34 mouse cellular contexts compared by ENCODE assay signal in the genomic region with DNA sequence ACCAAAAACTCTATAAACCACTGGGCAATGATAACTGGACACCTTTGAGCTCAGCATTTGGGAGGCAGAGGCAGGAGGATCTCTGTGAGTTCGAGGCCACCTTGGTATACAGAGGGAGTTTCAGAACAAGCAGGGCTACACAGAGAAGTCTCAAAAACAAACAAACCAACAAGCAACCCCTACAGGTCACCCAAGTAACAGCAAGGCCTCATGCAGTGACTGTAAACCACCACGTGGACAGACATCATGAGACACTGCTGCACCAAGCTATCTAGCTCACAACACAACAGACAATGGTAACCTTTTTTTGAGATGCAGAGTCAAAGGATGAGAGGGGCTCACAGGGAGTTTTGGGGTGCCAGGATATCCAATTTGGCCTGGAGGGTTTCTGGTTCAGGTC. TPM values are rescaled to one million over a fixed set of nuclear protein-coding genes. Genes with fewer than 3 reads are reported as not detected.
DNase-seq lines count a peak whose midpoint lies in the region; ATAC-seq and TF ChIP-seq lines count a peak whose summit lies in the region.
"Had no signal": no experiment of that assay in that cellular context is flagged by ENCODE, and none has a peak within 500 bp of the region (broad histone marks: within the 10 kb centered on the region; RNA-seq: fewer than 3 reads in every experiment).

No protein-coding gene starts in this region.

- no peak for TF ChIP-seq POLR2A in kidney, adult 2 months (IDR thresholded peaks at IDR 0.05; ENCODE audit: low read depth, low read length)

- WGBS in kidney, adult 2 months = 83% methylated on average over 2 of the region's 2 CpGs
- WGBS in lung, postnatal 0 days = 89% methylated on average over 2 of the region's 2 CpGs

- no peak for TF ChIP-seq EP300 in lung, postnatal 0 days (IDR thresholded peaks at IDR 0.05)

- no peak overlapping the region for H3K4me3 ChIP-seq in kidney, adult 2 months (ENCODE audit: insufficient read depth, low read depth, low read length)
- no peak overlapping the region for H3K4me3 ChIP-seq in lung, postnatal 0 days (ENCODE audit: low read depth, low read length)
- H3K4me3 ChIP-seq: embryonic facial prominence, embryonic 10.5 days; embryonic facial prominence, embryonic 15.5 days; forebrain, embryonic 12.5 days; hindbrain, embryonic 13.5 days; liver, embryonic 15.5 days; lung, embryonic 15.5 days; midbrain, embryonic 13.5 days; neural tube, embryonic 13.5 days had no signal

- no peak overlapping the region for H3K9ac ChIP-seq in lung, postnatal 0 days (replicated peaks; ENCODE audit: low read depth)
- H3K9ac ChIP-seq: embryonic facial prominence, embryonic 15.5 days; forebrain, embryonic 12.5 days; hindbrain, embryonic 13.5 days; liver, embryonic 15.5 days; lung, embryonic 15.5 days; midbrain, embryonic 13.5 days; neural tube, embryonic 13.5 days had no signal

- no peak overlapping the region for H3K27ac ChIP-seq in kidney, adult 2 months (ENCODE audit: insufficient read depth, low read depth, low read length)
- no peak overlapping the region for H3K27ac ChIP-seq in lung, postnatal 0 days (ENCODE audit: low read length)
- H3K27ac ChIP-seq: embryonic facial prominence, embryonic 10.5 days; embryonic facial prominence, embryonic 15.5 days; forebrain, embryonic 12.5 days; hindbrain, embryonic 13.5 days; liver, embryonic 15.5 days; lung, embryonic 15.5 days; midbrain, embryonic 13.5 days; neural tube, embryonic 13.5 days had no signal

- ATAC-seq in lung, postnatal 0 days = no peak
- ATAC-seq: activated CD4-positive, CD25-positive, alpha-beta regulatory T cell, adult 4 months; inflammation-experienced regulatory T-cells, adult 6 months; midbrain, embryonic 13.5 days had no signal

- no peaks in the 10 kb centered on the region for H3K4me1 ChIP-seq in kidney, adult 2 months (ENCODE audit: control insufficient read depth, insufficient read depth, low read length)
- H3K4me1 ChIP-seq in lung, postnatal 0 days (ENCODE audit: insufficient read depth, low read depth, low read length) = no peaks in the 10 kb centered on the region
- H3K4me1 ChIP-seq: embryonic facial prominence, embryonic 15.5 days; forebrain, embryonic 12.5 days; hindbrain, embryonic 13.5 days; liver, embryonic 15.5 days; lung, embryonic 15.5 days; midbrain, embryonic 13.5 days; neural tube, embryonic 13.5 days had no signal

- 0 out of 2 replicates have a peak, but pooled peaks have one; percentile 20 for TF ChIP-seq CTCF in kidney, adult 2 months (conservative IDR thresholded peaks at IDR 0.05; ENCODE audit: insufficient read depth, insufficient read length, low read depth, low read length)
- TF ChIP-seq CTCF in lung, postnatal 0 days (IDR thresholded peaks at IDR 0.05) = 0 out of 2 replicates have a peak, but pooled peaks have one; percentile 2

- peaks cover 2% of the 10 kb centered on the region for H3K36me3 ChIP-seq in kidney, adult 2 months (ENCODE audit: control insufficient read depth, insufficient read depth, low read length)
- H3K36me3 ChIP-seq in lung, postnatal 0 days (ENCODE audit: insufficient read depth, low read length) = peaks cover 35% of the 10 kb centered on the region

- no peak overlapping the region for H3K4me2 ChIP-seq in lung, postnatal 0 days (replicated peaks; ENCODE audit: low read depth, low read length)
- H3K4me2 ChIP-seq: embryonic facial prominence, embryonic 15.5 days; forebrain, embryonic 12.5 days; heart, embryonic 11.5 days; hindbrain, embryonic 13.5 days; liver, embryonic 15.5 days; lung, embryonic 15.5 days; midbrain, embryonic 13.5 days; neural tube, embryonic 13.5 days had no signal

- DNase-seq in kidney, adult 2 months = no peak
- DNase-seq in kidney, adult 9 months = no peak
- no peak for DNase-seq in lung, postnatal 0 days (ENCODE audit: low spot score)
- no peak for DNase-seq in lung, postnatal 4 days
- peak; percentile 68 for DNase-seq in ZHBTc4 (ENCODE audit: low read depth, low spot score)
- DNase-seq in cerebellum, postnatal 10 days = no peak
- no peak for DNase-seq in spleen, adult 12 weeks (ENCODE audit: low spot score)
- DNase-seq: adrenal gland, adult 2 months; adrenal gland, postnatal 36 days; cerebellum, adult 18-20 months; cerebellum, postnatal 14 days; gastrocnemius, postnatal 25 days; heart, adult 11 months; heart, postnatal 36 days; kidney, adult 8-10 months; kidney, postnatal 36 days; layer of hippocampus, postnatal 36 days; left cerebral cortex, postnatal 4 days; lung, postnatal 36 days; right cerebral cortex, postnatal 14 days; thymus, postnatal 14 days had no signal

- H3K27me3 ChIP-seq in kidney, adult 2 months (replicated peaks; ENCODE audit: control insufficient read depth, insufficient read depth, low read length) = no peaks in the 10 kb centered on the region
- no peaks in the 10 kb centered on the region for H3K27me3 ChIP-seq in lung, postnatal 0 days (replicated peaks; ENCODE audit: insufficient read depth, low read length)
- H3K27me3 ChIP-seq: CH12.LX; embryonic facial prominence, embryonic 15.5 days; forebrain, embryonic 12.5 days; hindbrain, embryonic 13.5 days; liver, embryonic 15.5 days; lung, embryonic 15.5 days; midbrain, embryonic 13.5 days; neural tube, embryonic 13.5 days had no signal

- H3K9me3 ChIP-seq in lung, postnatal 0 days (ENCODE audit: low read length) = no peaks in the 10 kb centered on the region
- H3K9me3 ChIP-seq: embryonic facial prominence, embryonic 10.5 days; embryonic facial prominence, embryonic 15.5 days; forebrain, embryonic 12.5 days; G1E; hindbrain, embryonic 13.5 days; liver, embryonic 15.5 days; lung, embryonic 15.5 days; midbrain, embryonic 13.5 days; neural tube, embryonic 13.5 days had no signal

RNA-seq across cellular contexts. Expression of gene Slc38a10, which starts 24.3 kb away (rescaled TPM):
- polyA plus RNA-seq in kidney, adult 2 months (2012; rRNA removed) = 151 and 178 TPM in 2 replicates
- 66.6 and 69.4 TPM in 2 replicates for polyA plus RNA-seq in lung, postnatal 0 days (2015; fragmentation: Nextera tagmentation; extraction: Ambion mirVana)

RNA-seq across cellular contexts. Expression of gene Ndufaf8, which starts 28.1 kb away (rescaled TPM):
- 77.7 and 79.3 TPM in 2 replicates for polyA plus RNA-seq in kidney, adult 2 months (2012; rRNA removed)
- polyA plus RNA-seq in lung, postnatal 0 days (2015; fragmentation: Nextera tagmentation; extraction: Ambion mirVana) = 69.6 and 76.9 TPM in 2 replicates

RNA-seq across cellular contexts. Expression of gene Tepsin, which starts 28.3 kb away (rescaled TPM):
- polyA plus RNA-seq in kidney, adult 2 months (2012; rRNA removed) = 28.5 and 35.6 TPM in 2 replicates
- 8.2 TPM in 2 replicates for polyA plus RNA-seq in lung, postnatal 0 days (2015; fragmentation: Nextera tagmentation; extraction: Ambion mirVana)

RNA-seq across cellular contexts. Expression of gene Cep131, which starts 40.2 kb away (rescaled TPM):
- polyA plus RNA-seq in kidney, adult 2 months (2012; rRNA removed) = 5.8 and 6.8 TPM in 2 replicates
- 7.6 and 9.6 TPM in 2 replicates for polyA plus RNA-seq in lung, postnatal 0 days (2015; fragmentation: Nextera tagmentation; extraction: Ambion mirVana)
